Mouse (Mus musculus) monocyte, adult 59 days (primary cell): ENCODE measurements around the gene Col20a1. TPM values are rescaled to one million over a fixed set of nuclear protein-coding genes. Genes with fewer than 3 reads are reported as not detected.

ENCODE experiments used
- total RNA-seq, 2 experiments: library from RNA; stranded (reverse); gene quantifications; one replicate each; pipeline ENCODE4 v1.2.4; 2023

Col20a1 gene
- total RNA-seq, result 1 to 10 TPM; 1.5 to 1.8 TPM

DNA sequence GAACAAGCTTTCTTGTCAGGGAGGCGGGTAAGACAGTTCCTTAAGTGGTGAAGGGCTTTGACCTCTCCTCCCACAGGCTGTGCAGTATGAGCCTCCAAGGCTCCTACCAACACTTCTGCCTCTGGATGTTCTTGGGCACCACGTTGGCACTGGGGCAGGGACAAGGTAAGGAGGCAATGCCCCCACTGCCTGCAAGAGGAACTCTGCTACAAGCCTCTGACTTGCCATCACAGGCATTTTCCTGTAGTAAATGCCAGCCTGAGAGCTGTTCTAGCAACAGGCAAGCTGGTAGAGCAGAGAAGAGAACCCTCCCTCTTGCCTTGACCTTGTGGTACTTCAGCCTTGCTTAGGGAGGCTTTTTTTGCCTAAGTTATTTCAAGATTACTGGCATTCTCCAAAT lies at the start of gene Col20a1:
TSS of gene Col20a1 (plus strand) at position 87 of the 400 bp plus-strand sequence.

DNA sequence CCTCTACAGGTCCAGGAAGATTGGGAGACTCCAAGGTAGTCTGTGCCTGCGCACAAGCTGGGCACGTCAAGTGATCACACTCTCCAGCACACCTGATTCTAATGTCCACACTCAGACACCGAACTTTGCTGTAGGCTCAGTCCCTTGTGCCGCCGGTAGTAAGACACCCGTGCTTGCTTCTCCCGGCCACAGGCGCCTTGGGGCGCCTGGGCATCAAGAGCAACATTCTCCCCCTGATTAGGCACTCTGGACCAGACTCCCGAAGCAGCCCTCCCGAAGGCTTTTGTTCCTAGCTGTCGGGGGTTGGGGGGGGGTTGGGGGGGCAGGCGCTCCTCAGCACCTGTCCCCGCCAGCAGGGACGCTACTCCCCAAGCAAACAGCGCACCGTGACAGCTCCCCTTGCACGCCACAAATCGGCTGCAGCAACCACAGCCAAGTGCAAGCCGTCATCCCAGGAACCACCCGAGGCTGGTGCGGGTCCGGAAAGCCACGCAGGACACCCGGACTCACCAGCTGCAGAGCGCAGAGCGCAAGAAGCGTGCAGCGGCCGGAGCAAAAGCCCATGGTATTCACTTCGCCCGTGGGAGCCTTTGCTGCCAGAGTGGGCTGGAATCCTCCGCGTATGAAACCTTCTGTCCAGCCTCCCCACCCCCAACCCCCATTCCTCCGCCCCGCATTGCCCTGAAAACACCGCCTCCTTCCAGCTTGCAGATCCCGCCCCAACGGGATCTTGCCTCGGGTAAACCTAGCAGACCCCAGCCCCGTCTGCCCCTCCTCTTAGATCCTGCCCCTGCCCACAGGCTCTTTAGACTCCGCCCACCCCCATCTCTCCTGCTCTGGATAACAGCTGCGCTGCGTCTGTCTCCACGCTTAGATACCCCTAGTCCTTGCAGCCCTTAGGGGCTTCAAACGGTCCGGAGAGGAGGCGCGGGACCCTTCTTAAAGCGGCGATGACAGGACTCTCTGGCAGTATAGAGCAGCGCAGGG lies 32.0 kb upstream of the Col20a1 start, which contains the start of gene Nkain4:
TSS of gene Nkain4 (minus strand) at position 639 of the 987 bp plus-strand sequence.

DNA sequence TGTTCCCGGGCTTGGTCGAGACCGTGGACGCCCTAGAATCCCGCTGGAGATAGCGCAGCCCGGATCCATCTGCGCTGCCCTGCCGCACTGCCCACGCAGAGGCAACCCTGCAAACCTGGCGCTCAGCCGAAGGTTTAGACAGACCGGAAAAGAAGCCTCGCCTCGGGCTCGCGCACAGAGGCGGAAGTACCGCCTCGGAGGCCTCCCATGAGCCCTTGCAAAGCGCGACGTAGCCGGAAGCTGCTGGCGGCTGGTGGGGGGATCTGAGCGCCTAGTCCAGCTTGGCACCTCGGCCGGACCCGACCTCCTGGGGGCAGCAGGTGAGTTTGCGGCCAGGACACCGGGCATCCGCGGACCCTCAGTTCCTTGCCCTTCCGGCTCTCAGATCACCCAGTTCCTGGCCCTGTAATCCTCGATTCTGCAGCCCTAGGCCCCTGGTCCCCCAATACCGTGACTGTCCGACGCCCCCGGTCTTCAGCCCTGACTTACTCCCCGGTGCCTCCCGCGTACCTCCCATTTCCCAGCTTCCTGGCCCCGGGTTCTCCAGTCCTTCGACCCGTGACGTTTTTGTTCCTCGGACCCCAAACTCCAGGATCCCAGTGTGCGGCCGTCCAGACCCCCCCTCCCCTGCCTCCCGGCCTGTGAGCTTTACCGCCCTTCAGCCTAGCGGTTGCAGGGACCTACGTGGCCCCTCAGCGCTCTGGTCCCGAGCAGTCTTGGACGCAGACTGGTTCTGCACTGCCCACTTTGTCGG lies 19.1 kb upstream of the Col20a1 start, which contains the start of gene Arfgap1:
TSS of gene Arfgap1 (plus strand) at position 216 of the 754 bp plus-strand sequence.

DNA sequence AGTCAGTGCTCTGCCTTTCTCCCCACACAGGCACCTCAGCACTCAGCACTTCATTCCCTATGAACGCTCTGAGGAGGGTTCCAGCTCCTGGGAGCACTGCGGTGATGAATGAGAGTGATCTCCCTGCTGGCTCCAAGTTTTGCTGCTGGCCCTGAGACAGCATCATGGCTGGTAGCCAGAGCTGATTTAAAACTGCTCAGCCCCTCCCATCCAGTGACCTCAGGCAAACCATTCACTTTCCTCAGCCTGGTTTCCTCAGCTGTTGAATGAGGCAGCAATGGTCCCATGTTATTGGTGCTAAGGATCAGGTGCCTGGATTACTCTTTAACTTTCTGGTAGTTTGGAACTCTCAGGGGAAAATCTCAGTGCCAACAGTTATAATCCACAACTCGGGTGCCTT lies 57.1 kb downstream of the Col20a1 start, which contains the start of gene Chrna4:
TSS of gene Chrna4 (minus strand) at position 110 of the 400 bp plus-strand sequence.

Other genes starting within 250 kb of the Col20a1 start
- not detected for gene Bhlhe23, start 209.6 kb upstream of the Col20a1 start, total RNA-seq
- gene Ythdf1, start 65.6 kb upstream of the Col20a1 start, total RNA-seq, result 10 to 100 TPM; 72.0 to 73.2 TPM
- not detected for gene Birc7, start 57.5 kb upstream of the Col20a1 start, total RNA-seq
- 1 to 10 TPM in 1 of 2 experiments, not detected in 1; 3.5 TPM for gene Nkain4, start 31.8 kb upstream of the Col20a1 start, total RNA-seq
- 10 to 100 TPM; 51.0 to 54.5 TPM for gene Arfgap1, start 19.3 kb upstream of the Col20a1 start, total RNA-seq
- gene Chrna4, start 57.0 kb downstream of the Col20a1 start, total RNA-seq, result not detected
- not detected for gene Kcnq2, start 148.8 kb downstream of the Col20a1 start, total RNA-seq
- gene Eef1a2, start 170.5 kb downstream of the Col20a1 start, total RNA-seq, result not detected
- 10 to 100 TPM; 61.3 to 68.4 TPM for gene Ppdpf, start 200.7 kb downstream of the Col20a1 start, total RNA-seq
- gene Ptk6, start 216.3 kb downstream of the Col20a1 start, total RNA-seq, result under 1 TPM in 1 of 2 experiments, not detected in 1; 0.34 TPM
- not detected for gene Srms, start 226.7 kb downstream of the Col20a1 start, total RNA-seq
- not detected for gene Fndc11, start 233.5 kb downstream of the Col20a1 start, total RNA-seq